Mouse (Mus musculus) erythroblast, embryonic 14.5 days (primary cell): ENCODE results near the gene Trak1. TPM values are rescaled to one million over a fixed set of nuclear protein-coding genes. Genes with fewer than 3 reads are reported as not detected.

ENCODE experiments used
- H3K27me3 ChIP-seq: 2 replicates; pipeline ENCODE4 v1.6.1; 2012; ENCODE audit warnings: inconsistent platforms; ENCODE audit not compliant: control insufficient read depth
- H3K36me3 ChIP-seq: 2 replicates; pipeline ENCODE4 v1.6.1; 2012; ENCODE audit warnings: mild to moderate bottlenecking, inconsistent platforms; ENCODE audit not compliant: control insufficient read depth
- H3K4me1 ChIP-seq: 2 replicates; pipeline ENCODE4 v1.6.1; 2012; ENCODE audit warnings: inconsistent platforms; ENCODE audit not compliant: control insufficient read depth
- H3K4me3 ChIP-seq: replicated peaks from 2 replicates; pipeline ENCODE3; 2012; ENCODE audit warnings: moderate library complexity, mild to moderate bottlenecking, inconsistent platforms
- H3K9me3 ChIP-seq: 2 replicates; pipeline ENCODE4 v1.6.1; 2012; ENCODE audit warnings: low read length, inconsistent platforms, mixed read lengths; ENCODE audit not compliant: control insufficient read depth
- GATA1 ChIP-seq: IDR thresholded peaks from 2 replicates; pipeline ENCODE4 v1.6.1; 2012; ENCODE audit warnings: low read length, inconsistent platforms, mixed read lengths
- TAL1 ChIP-seq: IDR thresholded peaks from 3 replicates; pipeline ENCODE4 v1.6.1; 2012; ENCODE audit warnings: low read length, inconsistent platforms, mixed read lengths
- polyA plus RNA-seq: library from polyadenylated mRNA; stranded (reverse); fragments of >175 nt; gene quantifications from 2 replicates; pipeline ENCODE4 v1.2.3, GENCODE M21; 2012

Gene Trak1
- polyA plus RNA-seq, 1 experiment, result 1.2 TPM

GRCm38 (mm10) chr9:121337938-121338289 is 40.6 kb downstream of the Trak1 start:
- H3K4me3 ChIP-seq, result no peak overlapping the region
- no peak for TF ChIP-seq TAL1
- no peak for TF ChIP-seq GATA1

GRCm38 (mm10) chr9:121341832-121342231 is 44.5 kb downstream of the Trak1 start:
- H3K9me3 ChIP-seq, result no peaks in the 10 kb centered on the region
- TF ChIP-seq TAL1 (no peak), GATA1 (no peak)

More at GRCm38 (mm10) chr9:121337938-121338289, 40.6 kb downstream of the Trak1 start:
- no peaks in the 10 kb centered on the region for H3K9me3 ChIP-seq
- no peaks in the 10 kb centered on the region for H3K27me3 ChIP-seq
- H3K4me1 ChIP-seq, result no peaks in the 10 kb centered on the region
- no peaks in the 10 kb centered on the region for H3K36me3 ChIP-seq

GRCm38 (mm10) chr9:121342510-121343110 is 45.3 kb downstream of the Trak1 start:
- peaks cover 6% of the 10 kb centered on the region for H3K4me1 ChIP-seq
- no peak overlapping the region for H3K4me3 ChIP-seq
- H3K36me3 ChIP-seq, result no peaks in the 10 kb centered on the region
- TF ChIP-seq TAL1 (no peak), GATA1 (no peak)
- no peaks in the 10 kb centered on the region for H3K9me3 ChIP-seq
- H3K27me3 ChIP-seq, result no peaks in the 10 kb centered on the region

More at GRCm38 (mm10) chr9:121341832-121342231, 44.5 kb downstream of the Trak1 start:
- Histone ChIP-seq H3K4me1 (peaks cover 6% of the 10 kb centered on the region), H3K4me3 (no peak overlapping the region), H3K27me3 (no peaks in the 10 kb centered on the region), H3K36me3 (no peaks in the 10 kb centered on the region)

- no peak overlapping the region for H3K4me3 ChIP-seq
- TF ChIP-seq GATA1, result no peak
- TF ChIP-seq TAL1, result no peak
- H3K9me3 ChIP-seq, result no peaks in the 10 kb centered on the region
- H3K4me1 ChIP-seq, result peaks cover 8% of the 10 kb centered on the region
- H3K36me3 ChIP-seq, result no peaks in the 10 kb centered on the region
- H3K27me3 ChIP-seq, result no peaks in the 10 kb centered on the region
These were observed 46.0 kb downstream of the Trak1 start for GRCm38 (mm10) chr9:121343122-121343876.

GRCm38 (mm10) chr9:121344344-121344743 is 47.0 kb downstream of the Trak1 start:
- no peaks in the 10 kb centered on the region for H3K9me3 ChIP-seq
- H3K4me1 ChIP-seq, result peaks cover 8% of the 10 kb centered on the region
- H3K27me3 ChIP-seq, result no peaks in the 10 kb centered on the region
- TF ChIP-seq GATA1, result no peak
- no peak for TF ChIP-seq TAL1
- H3K36me3 ChIP-seq, result no peaks in the 10 kb centered on the region
- no peak overlapping the region for H3K4me3 ChIP-seq

GRCm38 (mm10) chr9:121345427-121346130 is 48.3 kb downstream of the Trak1 start:
- Histone ChIP-seq H3K4me1 (peaks cover 8% of the 10 kb centered on the region), H3K9me3 (no peaks in the 10 kb centered on the region), H3K4me3 (no peak overlapping the region), H3K36me3 (no peaks in the 10 kb centered on the region), H3K27me3 (no peaks in the 10 kb centered on the region)
- no peak for TF ChIP-seq TAL1
- no peak for TF ChIP-seq GATA1

GRCm38 (mm10) chr9:121346635-121347034 is 49.3 kb downstream of the Trak1 start:
- no peaks in the 10 kb centered on the region for H3K9me3 ChIP-seq
- H3K27me3 ChIP-seq, result no peaks in the 10 kb centered on the region
- peaks cover 8% of the 10 kb centered on the region for H3K4me1 ChIP-seq
- TF ChIP-seq TAL1, result no peak
- H3K36me3 ChIP-seq, result no peaks in the 10 kb centered on the region
- H3K4me3 ChIP-seq, result no peak overlapping the region

GRCm38 (mm10) chr9:121347981-121348380 is 50.7 kb downstream of the Trak1 start:
- Histone ChIP-seq H3K27me3 (no peaks in the 10 kb centered on the region), H3K36me3 (no peaks in the 10 kb centered on the region), H3K4me3 (no peak overlapping the region), H3K9me3 (no peaks in the 10 kb centered on the region), H3K4me1 (peaks cover 9% of the 10 kb centered on the region)
- TF ChIP-seq GATA1 (no peak), TAL1 (no peak)

- H3K27me3 ChIP-seq, result no peaks in the 10 kb centered on the region
- peaks cover 11% of the 10 kb centered on the region for H3K4me1 ChIP-seq
- H3K9me3 ChIP-seq, result no peaks in the 10 kb centered on the region
- no peaks in the 10 kb centered on the region for H3K36me3 ChIP-seq
- H3K4me3 ChIP-seq, result no peak overlapping the region
- TF ChIP-seq TAL1 (no peak), GATA1 (no peak)
These were observed 51.2 kb downstream of the Trak1 start for GRCm38 (mm10) chr9:121348476-121348875.
